Mouse (Mus musculus): Measurements from ENCODE around the gene Gm614. TPM values are rescaled to one million over a fixed set of nuclear protein-coding genes. Genes with fewer than 3 reads are reported as not detected.
A peak's percentile ranks its signal among the peaks of the same experiment; 100 is the strongest.

The Gm614 gene
- polyA plus RNA-seq, 1 experiment from 2014 or later: not detected

DNA sequence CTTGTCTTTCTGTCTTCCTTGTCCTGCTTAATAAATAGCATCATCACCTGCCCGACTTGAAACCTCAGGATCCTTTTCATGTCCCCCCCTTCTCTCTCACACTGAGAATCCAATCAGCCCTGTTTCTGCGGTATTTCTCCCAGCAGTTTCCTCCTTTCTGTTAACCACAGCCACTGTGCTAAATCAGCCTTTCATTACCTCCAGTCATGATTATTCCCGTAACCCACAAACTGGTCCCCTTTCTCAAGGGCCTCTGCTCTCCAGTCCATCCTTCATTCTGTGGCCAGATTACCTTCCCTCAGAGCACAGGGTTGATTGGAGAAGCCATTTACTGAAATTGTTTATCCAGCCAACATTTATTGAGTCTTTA is 4.9 kb upstream of the Gm614 start, which contains the start of gene Gm20489:
Gene Gm20489, minus strand, starts transcription at position 269 of the 370 bp plus-strand sequence.
- Histone ChIP-seq H3K4me1 (ENCODE audit: control insufficient read depth, insufficient read depth, low read length) (no peaks in the 10 kb centered on the region), H3K4me3 (ENCODE audit: low read depth, low read length) (no peak within 1 kb of the TSS), H3K9ac (ENCODE audit: low read length) (no peak within 1 kb of the TSS), H3K9me3 (ENCODE audit: control insufficient read depth, low read length) (no peaks in the 10 kb centered on the region), H3K4me2 (ENCODE audit: low read depth, severe bottlenecking) (no peak within 1 kb of the TSS), H3K36me3 (ENCODE audit: control insufficient read depth, insufficient read depth, low read length) (no peaks in the 10 kb centered on the region), H3K27ac (replicated peaks; ENCODE audit: low read depth, low read length) (no peak within 1 kb of the TSS), H3K27me3 (ENCODE audit: control insufficient read depth, insufficient read depth, low read length) (no peaks in the 10 kb centered on the region)
- WGBS: 48% methylated on average over 3 of the region's 3 CpGs
- ATAC-seq (ENCODE audit: insufficient number of reproducible peaks, low FRiP score, low TSS enrichment, low read depth) (no peak), DNase-seq (ENCODE audit: low spot score) (no peak)

- 61% methylated on average over 5 of the region's 5 CpGs for WGBS
- H3K4me2 ChIP-seq (ENCODE audit: low read depth, severe bottlenecking): 0 out of 2 replicates have a peak within 1 kb of the TSS, but pooled peaks have one; percentile 0
- no peaks in the 10 kb centered on the region for H3K4me1 ChIP-seq (ENCODE audit: control insufficient read depth, insufficient read depth, low read length)
- no peaks in the 10 kb centered on the region for H3K27me3 ChIP-seq (ENCODE audit: control insufficient read depth, insufficient read depth, low read length)
- H3K9me3 ChIP-seq (ENCODE audit: control insufficient read depth, low read length): no peaks in the 10 kb centered on the region
- ATAC-seq (ENCODE audit: insufficient number of reproducible peaks, low FRiP score, low TSS enrichment, low read depth) (no peak), DNase-seq (ENCODE audit: low spot score) (no peak)
- no peak within 1 kb of the TSS for H3K4me3 ChIP-seq (ENCODE audit: low read depth, low read length)
- no peaks in the 10 kb centered on the region for H3K36me3 ChIP-seq (ENCODE audit: control insufficient read depth, insufficient read depth, low read length)
- H3K27ac ChIP-seq (replicated peaks; ENCODE audit: low read depth, low read length): no peak within 1 kb of the TSS
- H3K9ac ChIP-seq (ENCODE audit: low read length): no peak within 1 kb of the TSS
Measured at GRCm38 (mm10) chrX:101268025-101268754, 4.4 kb upstream of the Gm614 start, which contains the start of gene Il2rg. Gene Il2rg (minus strand): TSS chrX:101268255.

- Histone ChIP-seq H3K27ac (replicated peaks; ENCODE audit: low read depth, low read length) (no peak overlapping the region), H3K9me3 (ENCODE audit: control insufficient read depth, low read length) (no peaks in the 10 kb centered on the region), H3K4me1 (ENCODE audit: control insufficient read depth, insufficient read depth, low read length) (no peaks in the 10 kb centered on the region), H3K9ac (ENCODE audit: low read length) (no peak overlapping the region), H3K4me2 (ENCODE audit: low read depth, severe bottlenecking) (no peak overlapping the region), H3K36me3 (ENCODE audit: control insufficient read depth, insufficient read depth, low read length) (no peaks in the 10 kb centered on the region), H3K27me3 (ENCODE audit: control insufficient read depth, insufficient read depth, low read length) (no peaks in the 10 kb centered on the region), H3K4me3 (ENCODE audit: low read depth, low read length) (no peak overlapping the region)
- ATAC-seq (ENCODE audit: insufficient number of reproducible peaks, low FRiP score, low TSS enrichment, low read depth): no peak
- no peak for DNase-seq (ENCODE audit: low spot score)
- 93% methylated on average over 6 of the region's 6 CpGs for WGBS
Measured at GRCm38 (mm10) chrX:101266631-101267030, 2.8 kb upstream of the Gm614 start.

- DNase-seq (ENCODE audit: low spot score) (peak; percentile 80), ATAC-seq (ENCODE audit: insufficient number of reproducible peaks, low FRiP score, low TSS enrichment, low read depth) (peak; percentile 91)
- Histone ChIP-seq H3K4me1 (ENCODE audit: control insufficient read depth, insufficient read depth, low read length) (peaks cover 6% of the 10 kb centered on the region), H3K27me3 (ENCODE audit: control insufficient read depth, insufficient read depth, low read length) (no peaks in the 10 kb centered on the region), H3K36me3 (ENCODE audit: control insufficient read depth, insufficient read depth, low read length) (no peaks in the 10 kb centered on the region; the same call in 1 of the 2 replicates), H3K27ac (replicated peaks; ENCODE audit: low read depth, low read length) (peak overlapping the region; percentile 87), H3K9ac (ENCODE audit: low read length) (no peak overlapping the region), H3K4me2 (ENCODE audit: low read depth, severe bottlenecking) (peak overlapping the region; percentile 15; the same call in 1 of the 2 replicates), H3K4me3 (ENCODE audit: low read depth, low read length) (no peak overlapping the region), H3K9me3 (ENCODE audit: control insufficient read depth, low read length) (no peaks in the 10 kb centered on the region)
- WGBS: 23% methylated on average over 13 of the region's 13 CpGs
Measured at GRCm38 (mm10) chrX:101260441-101261325, 3.1 kb downstream of the Gm614 start.

DNA sequence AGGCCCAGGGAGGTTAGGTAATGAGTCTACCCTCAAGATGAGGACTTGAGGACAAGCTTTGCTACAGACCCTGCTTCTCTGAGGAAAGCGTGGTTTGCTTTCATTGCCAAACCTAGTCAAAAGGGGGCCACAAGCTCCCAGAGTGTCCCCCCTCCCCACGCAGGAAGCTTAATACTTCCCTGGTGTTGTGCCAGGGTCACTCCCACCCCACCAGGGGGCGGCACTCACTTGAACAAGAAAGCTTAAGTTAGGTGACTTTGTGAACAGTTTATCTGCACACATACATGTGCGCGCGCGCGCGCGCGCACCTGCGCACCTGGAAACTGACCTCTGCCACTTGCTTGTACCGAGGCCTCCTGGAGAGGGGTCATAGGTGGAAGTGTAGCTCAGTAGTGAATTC is 7.2 kb downstream of the Gm614 start:
- WGBS: 80% methylated on average over 13 of the region's 13 CpGs
- ATAC-seq (ENCODE audit: insufficient number of reproducible peaks, low FRiP score, low TSS enrichment, low read depth) (no peak), DNase-seq (ENCODE audit: low spot score) (peak; percentile 42)
- Histone ChIP-seq H3K4me1 (ENCODE audit: control insufficient read depth, insufficient read depth, low read length) (peaks cover 6% of the 10 kb centered on the region), H3K27ac (replicated peaks; ENCODE audit: low read depth, low read length) (no peak overlapping the region), H3K9me3 (ENCODE audit: control insufficient read depth, low read length) (no peaks in the 10 kb centered on the region), H3K36me3 (ENCODE audit: control insufficient read depth, insufficient read depth, low read length) (no peaks in the 10 kb centered on the region; the same call in 1 of the 2 replicates), H3K9ac (ENCODE audit: low read length) (no peak overlapping the region), H3K4me3 (ENCODE audit: low read depth, low read length) (peak overlapping the region; percentile 60), H3K27me3 (ENCODE audit: control insufficient read depth, insufficient read depth, low read length) (0 out of 2 replicates have a peak, but pooled peaks cover 2% of the 10 kb centered on the region), H3K4me2 (ENCODE audit: low read depth, severe bottlenecking) (peak overlapping the region; percentile 58; the same call in 1 of the 2 replicates)

GRCm38 (mm10) chrX:101254740-101255139 is 9.1 kb downstream of the Gm614 start:
- peaks cover 3% of the 10 kb centered on the region; the same call in 1 of the 2 replicates for H3K4me1 ChIP-seq (ENCODE audit: control insufficient read depth, insufficient read depth, low read length)
- H3K9ac ChIP-seq (ENCODE audit: low read length): peak overlapping the region; percentile 73
- 0 out of 2 replicates have a peak, but pooled peaks cover 2% of the 10 kb centered on the region for H3K27me3 ChIP-seq (ENCODE audit: control insufficient read depth, insufficient read depth, low read length)
- no peaks in the 10 kb centered on the region for H3K9me3 ChIP-seq (ENCODE audit: control insufficient read depth, low read length)
- no peak for DNase-seq (ENCODE audit: low spot score)
- H3K4me3 ChIP-seq (ENCODE audit: low read depth, low read length): peak overlapping the region; percentile 60
- WGBS: 17% methylated on average over 26 of the region's 26 CpGs
- H3K36me3 ChIP-seq (ENCODE audit: control insufficient read depth, insufficient read depth, low read length): no peaks in the 10 kb centered on the region; the same call in 1 of the 2 replicates
- peak; percentile 11; the same call in 1 of the 2 replicates for ATAC-seq (ENCODE audit: insufficient number of reproducible peaks, low FRiP score, low TSS enrichment, low read depth)
- H3K4me2 ChIP-seq (ENCODE audit: low read depth, severe bottlenecking): peak overlapping the region; percentile 58
- no peak overlapping the region for H3K27ac ChIP-seq (replicated peaks; ENCODE audit: low read depth, low read length)

DNA sequence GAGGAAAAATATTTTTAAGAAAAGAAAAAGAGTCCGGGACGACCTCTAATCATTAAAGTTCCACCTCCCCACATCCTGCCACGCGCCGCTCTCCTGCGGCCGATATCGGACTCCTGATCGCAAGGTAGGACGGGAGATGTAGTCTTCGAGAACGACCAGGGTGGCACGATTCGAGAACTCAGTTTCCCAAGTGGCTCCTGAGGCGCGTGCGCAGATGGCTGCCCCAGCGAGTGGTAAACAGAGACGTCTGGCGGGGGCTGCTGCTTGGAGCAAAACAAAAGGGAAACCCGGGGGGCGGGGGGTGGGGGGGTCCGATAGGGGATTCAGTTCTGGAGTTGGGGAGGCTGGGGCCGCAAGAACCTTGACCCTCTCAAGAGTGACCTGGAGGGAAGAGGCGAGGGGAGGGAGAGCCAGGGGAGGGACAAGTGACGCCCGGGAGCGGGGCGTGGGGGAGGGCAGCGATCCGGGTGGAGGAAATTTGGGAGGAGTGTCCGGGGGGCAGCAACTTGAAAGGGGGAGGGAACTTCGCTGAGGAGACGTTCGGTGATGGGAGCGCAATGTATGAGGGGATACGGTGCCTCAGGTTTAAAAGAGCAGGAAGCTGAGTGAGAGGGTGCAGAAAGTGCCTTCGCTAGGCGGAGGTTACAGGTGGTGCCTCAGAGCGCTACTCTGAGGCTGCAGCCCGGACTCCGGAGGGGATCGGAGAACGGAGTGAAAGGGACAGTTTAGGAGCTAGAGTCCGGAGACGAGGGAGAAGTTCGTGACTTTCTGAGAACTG is 9.7 kb downstream of the Gm614 start, which contains the start of gene Foxo4:
Gene Foxo4, plus strand, starts transcription at position 577 of the 778 bp plus-strand sequence.
- H3K4me2 ChIP-seq (ENCODE audit: low read depth, severe bottlenecking): peak within 1 kb of the TSS; percentile 58
- 0 out of 2 replicates have a peak within 1 kb of the TSS, but pooled peaks have one; percentile 21 for H3K27ac ChIP-seq (replicated peaks; ENCODE audit: low read depth, low read length)
- peak; percentile 86 for DNase-seq (ENCODE audit: low spot score)
- peak within 1 kb of the TSS; percentile 73 for H3K9ac ChIP-seq (ENCODE audit: low read length)
- H3K9me3 ChIP-seq (ENCODE audit: control insufficient read depth, low read length): no peaks in the 10 kb centered on the region
- H3K36me3 ChIP-seq (ENCODE audit: control insufficient read depth, insufficient read depth, low read length): no peaks in the 10 kb centered on the region; the same call in 1 of the 2 replicates
- peaks cover 3% of the 10 kb centered on the region; the same call in 1 of the 2 replicates for H3K4me1 ChIP-seq (ENCODE audit: control insufficient read depth, insufficient read depth, low read length)
- H3K27me3 ChIP-seq (ENCODE audit: control insufficient read depth, insufficient read depth, low read length): 0 out of 2 replicates have a peak, but pooled peaks cover 2% of the 10 kb centered on the region
- peak; percentile 85 for ATAC-seq (ENCODE audit: insufficient number of reproducible peaks, low FRiP score, low TSS enrichment, low read depth)
- H3K4me3 ChIP-seq (ENCODE audit: low read depth, low read length): peak within 1 kb of the TSS; percentile 60
- 23% methylated on average over 47 of the region's 47 CpGs for WGBS

All from limb, embryonic 11.5 days (tissue).